In genomic region chr10:75835761-75836531, GRCm38 (mm10) we compare ENCODE assay signal across 8 mouse cellular contexts. TPM values are rescaled to one million over a fixed set of nuclear protein-coding genes. Genes with fewer than 3 reads are reported as not detected.
DNase-seq lines count a peak whose midpoint lies in the region; ATAC-seq lines count a peak whose summit lies in the region.

No protein-coding gene starts in this region.

- H3K36me3 ChIP-seq in hindbrain, embryonic 13.5 days = no peaks in the 10 kb centered on the region
- no peaks in the 10 kb centered on the region for H3K36me3 ChIP-seq in neural tube, embryonic 11.5 days (ENCODE audit: control insufficient read depth, insufficient read depth, low read length)

- peak overlapping the region; percentile 64 for H3K4me2 ChIP-seq in hindbrain, embryonic 13.5 days
- peak overlapping the region; percentile 28; the same call in 1 of the 2 replicates for H3K4me2 ChIP-seq in neural tube, embryonic 11.5 days (ENCODE audit: low read depth)

- H3K27me3 ChIP-seq in hindbrain, embryonic 13.5 days = peaks cover 35% of the 10 kb centered on the region
- H3K27me3 ChIP-seq in neural tube, embryonic 11.5 days (ENCODE audit: control insufficient read depth, insufficient read depth, low read length) = peaks cover 11% of the 10 kb centered on the region; the same call in 1 of the 2 replicates

- peak overlapping the region; percentile 21 for H3K4me3 ChIP-seq in hindbrain, embryonic 13.5 days
- H3K4me3 ChIP-seq in neural tube, embryonic 11.5 days (ENCODE audit: low read depth, low read length) = no peak overlapping the region

- WGBS in hindbrain, embryonic 13.5 days = 17% methylated on average over 9 of the region's 10 CpGs
- WGBS in neural tube, embryonic 11.5 days = 31% methylated on average over 9 of the region's 10 CpGs

- H3K9ac ChIP-seq in hindbrain, embryonic 13.5 days = no peak overlapping the region
- no peak overlapping the region for H3K9ac ChIP-seq in neural tube, embryonic 11.5 days (ENCODE audit: low read length)

- peak; percentile 11; the same call in 1 of the 2 replicates for ATAC-seq in hindbrain, embryonic 13.5 days (ENCODE audit: low FRiP score)
- ATAC-seq in neural tube, embryonic 11.5 days (ENCODE audit: insufficient read depth, low FRiP score, low TSS enrichment) = no peak
- no peak for ATAC-seq in erythroid progenitor cell, adult 5-6 weeks (replicated peaks; ENCODE audit: low FRiP score, poor library complexity, severe bottlenecking)

- peaks cover 42% of the 10 kb centered on the region for H3K4me1 ChIP-seq in hindbrain, embryonic 13.5 days (replicated peaks)
- H3K4me1 ChIP-seq in neural tube, embryonic 11.5 days (ENCODE audit: control insufficient read depth, insufficient read depth, low read length) = peaks cover 8% of the 10 kb centered on the region; the same call in 1 of the 2 replicates

- H3K9me3 ChIP-seq in hindbrain, embryonic 13.5 days = no peaks in the 10 kb centered on the region
- no peaks in the 10 kb centered on the region for H3K9me3 ChIP-seq in neural tube, embryonic 11.5 days (ENCODE audit: control insufficient read depth, low read length)

- peak; percentile 40 for DNase-seq in cerebellum, adult 11-12 months
- DNase-seq in cerebellum, adult 11 months = no peak
- peak; percentile 26 for DNase-seq in ZHBTc4 (ENCODE audit: low read depth, low spot score)
- DNase-seq in liver = peak; percentile 27
- DNase-seq in neural tube, embryonic 11.5 days (ENCODE audit: low spot score) = no peak
- DNase-seq in testis, postnatal 10 days (ENCODE audit: low spot score) = no peak

- H3K27ac ChIP-seq in hindbrain, embryonic 13.5 days = no peak overlapping the region
- H3K27ac ChIP-seq in neural tube, embryonic 11.5 days (ENCODE audit: low read depth, low read length) = no peak overlapping the region

RNA-seq across cellular contexts. Expression of gene Gstt2, which starts 1.3 kb away (rescaled TPM):
- 6.9 and 7.1 TPM in 2 replicates for polyA plus RNA-seq in hindbrain, embryonic 13.5 days (2015; fragmentation: Nextera tagmentation; extraction: Ambion mirVana)
- polyA plus RNA-seq in neural tube, embryonic 11.5 days (2014; fragmentation: Nextera tagmentation; extraction: Ambion mirVana) = 6.5 and 7.2 TPM in 2 replicates
- 18.4 and 20.5 TPM in 2 replicates for total RNA-seq in erythroid progenitor cell, adult 5-6 weeks (2015; ENCODE audit: low replicate concordance)
- 9.8 and 42.0 TPM in 2 replicates for total RNA-seq in erythroid progenitor cell, adult 5-6 weeks (2017; ENCODE audit: low replicate concordance)

RNA-seq across cellular contexts. Expression of gene Gstt4, which starts 13.6 kb away (rescaled TPM):
- not detected in 2 replicates for polyA plus RNA-seq in hindbrain, embryonic 13.5 days (2015; fragmentation: Nextera tagmentation; extraction: Ambion mirVana)
- polyA plus RNA-seq in neural tube, embryonic 11.5 days (2014; fragmentation: Nextera tagmentation; extraction: Ambion mirVana) = not detected in 2 replicates
- total RNA-seq in erythroid progenitor cell, adult 5-6 weeks (2015; ENCODE audit: low replicate concordance) = not detected in 2 replicates
- not detected in 2 replicates for total RNA-seq in erythroid progenitor cell, adult 5-6 weeks (2017; ENCODE audit: low replicate concordance)

RNA-seq across cellular contexts. Expression of gene Mif, which starts 24.1 kb away (rescaled TPM):
- polyA plus RNA-seq in hindbrain, embryonic 13.5 days (2015; fragmentation: Nextera tagmentation; extraction: Ambion mirVana) = 1,531 and 1,576 TPM in 2 replicates
- 2,352 and 2,361 TPM in 2 replicates for polyA plus RNA-seq in neural tube, embryonic 11.5 days (2014; fragmentation: Nextera tagmentation; extraction: Ambion mirVana)
- 49.4 and 54.9 TPM in 2 replicates for total RNA-seq in erythroid progenitor cell, adult 5-6 weeks (2015; ENCODE audit: low replicate concordance)
- total RNA-seq in erythroid progenitor cell, adult 5-6 weeks (2017; ENCODE audit: low replicate concordance) = 14.8 and 26.6 TPM in 2 replicates

RNA-seq across cellular contexts. Expression of gene Gstt1, which starts 37.6 kb away (rescaled TPM):
- 7.2 and 7.7 TPM in 2 replicates for polyA plus RNA-seq in hindbrain, embryonic 13.5 days (2015; fragmentation: Nextera tagmentation; extraction: Ambion mirVana)
- polyA plus RNA-seq in neural tube, embryonic 11.5 days (2014; fragmentation: Nextera tagmentation; extraction: Ambion mirVana) = 2.5 and 2.9 TPM in 2 replicates
- 25.6 and 29.3 TPM in 2 replicates for total RNA-seq in erythroid progenitor cell, adult 5-6 weeks (2015; ENCODE audit: low replicate concordance)
- 18.0 and 25.6 TPM in 2 replicates for total RNA-seq in erythroid progenitor cell, adult 5-6 weeks (2017; ENCODE audit: low replicate concordance)

RNA-seq across cellular contexts. Expression of gene Gstt3, which starts 54.7 kb away (rescaled TPM):
- 0.91 and 1.1 TPM in 2 replicates for polyA plus RNA-seq in hindbrain, embryonic 13.5 days (2015; fragmentation: Nextera tagmentation; extraction: Ambion mirVana)
- polyA plus RNA-seq in neural tube, embryonic 11.5 days (2014; fragmentation: Nextera tagmentation; extraction: Ambion mirVana) = 2.1 and 2.9 TPM in 2 replicates
- 1.3 TPM in 1 of 2 replicates, not detected in the other for total RNA-seq in erythroid progenitor cell, adult 5-6 weeks (2015; ENCODE audit: low replicate concordance)
- total RNA-seq in erythroid progenitor cell, adult 5-6 weeks (2017; ENCODE audit: low replicate concordance) = 0.13 TPM in 1 of 2 replicates, not detected in the other

Comparison
In these comparisons a context has a peak if more than half of its experiments do, and no peak if none do; other contexts are left out.
1. DNase-seq: peak in cerebellum, adult 11-12 months (single experiment), ZHBTc4 (single experiment) and liver (single experiment); none in cerebellum, adult 11 months (single experiment), neural tube, embryonic 11.5 days (single experiment) and testis, postnatal 10 days (single experiment).